Comparison of ENCODE assay signal across 8 mouse cellular contexts in genomic region chr13:112799721-112800241, GRCm38 (mm10). TPM values are rescaled to one million over a fixed set of nuclear protein-coding genes. Genes with fewer than 3 reads are reported as not detected.
A peak's percentile ranks its signal among the peaks of the same experiment; 100 is the strongest.
DNase-seq lines count a peak whose midpoint lies in the region; ATAC-seq and TF ChIP-seq lines count a peak whose summit lies in the region.
"Had no signal": no experiment of that assay in that cellular context is flagged by ENCODE, and none has a peak within 500 bp of the region (broad histone marks: within the 10 kb centered on the region; RNA-seq: fewer than 3 reads in every experiment).

No protein-coding gene starts in this region.

- 81% methylated on average over 8 of the region's 8 CpGs for WGBS in intestine, embryonic 16.5 days
- WGBS in intestine, postnatal 0 days = 80% methylated on average over 8 of the region's 8 CpGs
- WGBS in embryonic facial prominence, embryonic 14.5 days = 73% methylated on average over 8 of the region's 8 CpGs

- H3K36me3 ChIP-seq in intestine, embryonic 16.5 days (ENCODE audit: control insufficient read depth, insufficient read depth, low read length) = no peaks in the 10 kb centered on the region
- H3K36me3 ChIP-seq in intestine, postnatal 0 days (ENCODE audit: control insufficient read depth, insufficient read depth) = no peaks in the 10 kb centered on the region
- H3K36me3 ChIP-seq in ES-E14 (ENCODE audit: control insufficient read depth, insufficient read depth, low read length, poor library complexity, severe bottlenecking) (no peaks in the 10 kb centered on the region), myocyte (ENCODE audit: control insufficient read depth, insufficient read depth) (no peaks in the 10 kb centered on the region)
- no peaks in the 10 kb centered on the region for H3K36me3 ChIP-seq in embryonic facial prominence, embryonic 14.5 days (ENCODE audit: control insufficient read depth, insufficient read depth, low read length)
- H3K36me3 ChIP-seq: limb, embryonic 12.5 days had no signal

- H3K4me1 ChIP-seq in intestine, embryonic 16.5 days (ENCODE audit: control insufficient read depth, insufficient read depth, low read length) = peaks cover 17% of the 10 kb centered on the region
- H3K4me1 ChIP-seq in intestine, postnatal 0 days (replicated peaks; ENCODE audit: control insufficient read depth, insufficient read depth, low read length) = no peaks in the 10 kb centered on the region; the same call in 1 of the 2 replicates
- H3K4me1 ChIP-seq in ES-E14 (ENCODE audit: control insufficient read depth in 2 of 2, insufficient read depth in 2 of 2, low read length in 2 of 2, poor library complexity in 1 of 2) = peaks cover 1 to 4% of the 10 kb centered on the region in 2 experiments; a peak in 1 of 4 replicates
- no peaks in the 10 kb centered on the region for H3K4me1 ChIP-seq in embryonic facial prominence, embryonic 14.5 days (ENCODE audit: control insufficient read depth, insufficient read depth, low read length)

- DNase-seq in ES-E14 (ENCODE audit: low read depth, low spot score) = peak; percentile 9
- DNase-seq in embryonic facial prominence, embryonic 14.5 days (ENCODE audit: low spot score) = no peak
- no peak for DNase-seq in adrenal gland, adult 2 months
- no peak for DNase-seq in spleen, postnatal 14 days (ENCODE audit: low spot score in 2 of 2)

- H3K27me3 ChIP-seq in intestine, embryonic 16.5 days (replicated peaks; ENCODE audit: control insufficient read depth, insufficient read depth, low read length) = no peaks in the 10 kb centered on the region
- H3K27me3 ChIP-seq in intestine, postnatal 0 days (replicated peaks; ENCODE audit: control insufficient read depth, insufficient read depth, low read length) = no peaks in the 10 kb centered on the region
- no peaks in the 10 kb centered on the region for H3K27me3 ChIP-seq in embryonic facial prominence, embryonic 14.5 days (replicated peaks; ENCODE audit: control insufficient read depth, insufficient read depth, low read length)
- no peaks in the 10 kb centered on the region for H3K27me3 ChIP-seq in myocyte (ENCODE audit: control insufficient read depth, insufficient read depth, insufficient read length)
- H3K27me3 ChIP-seq: limb, embryonic 12.5 days had no signal

- H3ac ChIP-seq in myocyte (ENCODE audit: control insufficient read depth, insufficient read length) = no peak overlapping the region

- in situ Hi-C loops in ES-E14 (cut with MboI; ENCODE audit: low sequenced_read_pairs in 2 of 2, unreplicated experiment in 2 of 2) = no loop called here

- ATAC-seq in intestine, embryonic 16.5 days = no peak
- no peak for ATAC-seq in intestine, postnatal 0 days
- ATAC-seq in embryonic facial prominence, embryonic 14.5 days (ENCODE audit: low read depth) = no peak

- peaks cover 33% of the 10 kb centered on the region for H3K79me2 ChIP-seq in myocyte (ENCODE audit: control insufficient read depth, insufficient read depth)

- H3K27ac ChIP-seq in intestine, embryonic 16.5 days (ENCODE audit: low read length) = peak overlapping the region; percentile 67
- no peak overlapping the region for H3K27ac ChIP-seq in intestine, postnatal 0 days (ENCODE audit: low read depth, low read length)
- H3K27ac ChIP-seq in ES-E14 (ENCODE audit: insufficient read depth, low read depth, low read length, poor library complexity, severe bottlenecking) = peak overlapping the region; percentile 45; the same call in 1 of the 2 replicates
- H3K27ac ChIP-seq in embryonic facial prominence, embryonic 14.5 days (replicated peaks; ENCODE audit: low read depth, low read length) = 0 out of 2 replicates have a peak overlapping the region, but pooled peaks have one; percentile 25

- no peak for TF ChIP-seq POLR2A in myocyte (IDR thresholded peaks at IDR 0.05; ENCODE audit: insufficient read length, low read depth)

- H3K9me3 ChIP-seq in intestine, embryonic 16.5 days (ENCODE audit: control insufficient read depth, low read length) = no peaks in the 10 kb centered on the region
- H3K9me3 ChIP-seq in intestine, postnatal 0 days (ENCODE audit: control insufficient read depth) = no peaks in the 10 kb centered on the region
- H3K9me3 ChIP-seq in ES-E14 (ENCODE audit: control insufficient read depth, insufficient read depth, low read depth, low read length) = no peaks in the 10 kb centered on the region
- no peaks in the 10 kb centered on the region for H3K9me3 ChIP-seq in embryonic facial prominence, embryonic 14.5 days (ENCODE audit: control insufficient read depth, low read length)
- H3K9me3 ChIP-seq: limb, embryonic 12.5 days had no signal

- no peak overlapping the region for H3K4me2 ChIP-seq in intestine, embryonic 16.5 days (ENCODE audit: low read depth, low read length)
- no peak overlapping the region for H3K4me2 ChIP-seq in intestine, postnatal 0 days (replicated peaks; ENCODE audit: low read depth)
- H3K4me2 ChIP-seq in embryonic facial prominence, embryonic 14.5 days (ENCODE audit: low read depth, low read length) = peak overlapping the region; percentile 89; the same call in 1 of the 2 replicates
- H3K4me2 ChIP-seq in myocyte (ENCODE audit: low read depth) = peak overlapping the region; percentile 82

- no peak overlapping the region for H3K9ac ChIP-seq in intestine, embryonic 16.5 days (ENCODE audit: low read depth, low read length)
- no peak overlapping the region for H3K9ac ChIP-seq in intestine, postnatal 0 days (ENCODE audit: low read depth, low read length)
- H3K9ac ChIP-seq in ES-E14 (ENCODE audit: insufficient read depth, low read depth, low read length, poor library complexity, severe bottlenecking) = no peak overlapping the region; the same call in 1 of the 2 replicates
- no peak overlapping the region for H3K9ac ChIP-seq in embryonic facial prominence, embryonic 14.5 days (ENCODE audit: low read depth, low read length)

- TF ChIP-seq CTCF in intestine, postnatal 0 days (IDR thresholded peaks at IDR 0.05; ENCODE audit: low read depth) = no peak

- H3K4me3 ChIP-seq in intestine, embryonic 16.5 days (ENCODE audit: low read length) = no peak overlapping the region
- no peak overlapping the region for H3K4me3 ChIP-seq in intestine, postnatal 0 days (ENCODE audit: low read depth, low read length)
- peak overlapping the region; percentile 14 to 99; a peak in 2 of 4 replicates for H3K4me3 ChIP-seq in ES-E14 (ENCODE audit: insufficient read depth in 1 of 2, low read depth in 1 of 2, low read length in 2 of 2, poor library complexity in 1 of 2, severe bottlenecking in 1 of 2)
- no peak overlapping the region for H3K4me3 ChIP-seq in embryonic facial prominence, embryonic 14.5 days (ENCODE audit: low read depth, low read length)
- H3K4me3 ChIP-seq in myocyte = no peak overlapping the region

TF ChIP-seq in ES-E14, 5 proteins besides CTCF, POLR2A, EP300 and RAD21:
- TF ChIP-seq MAFK (IDR thresholded peaks at IDR 0.05; ENCODE audit: insufficient read depth, low read depth, low read length) (no peak), ZNF384 (IDR thresholded peaks at IDR 0.05; ENCODE audit: low read depth, low read length) (peak; percentile 83)

TF ChIP-seq in myocyte, 11 proteins besides CTCF, POLR2A, EP300 and RAD21:
- TF ChIP-seq MAX (IDR thresholded peaks at IDR 0.05; ENCODE audit: low read depth) (no peak), SRF (IDR thresholded peaks at IDR 0.05; ENCODE audit: control insufficient read depth, insufficient read length, low read depth) (no peak), TCF3 (IDR thresholded peaks at IDR 0.05; ENCODE audit: insufficient read length, low read depth) (no peak), TCF12 (IDR thresholded peaks at IDR 0.05; ENCODE audit: insufficient read depth, poor library complexity, severe bottlenecking) (no peak), POLR2AphosphoS2 (IDR thresholded peaks at IDR 0.05; ENCODE audit: insufficient read length, low read depth) (no peak), MYOD1 (IDR thresholded peaks at IDR 0.05; ENCODE audit: control insufficient read depth in 1 of 3, insufficient read length in 2 of 3, low read depth in 2 of 3) (no peak), USF1 (IDR thresholded peaks at IDR 0.05; ENCODE audit: low read depth) (no peak), REST (IDR thresholded peaks at IDR 0.05; ENCODE audit: insufficient read depth, insufficient read length) (no peak), E2F4 (IDR thresholded peaks at IDR 0.05; ENCODE audit: insufficient read depth) (no peak), CEBPB (IDR thresholded peaks at IDR 0.05; ENCODE audit: insufficient read depth, poor library complexity, severe bottlenecking) (no peak), MYOG (IDR thresholded peaks at IDR 0.05; ENCODE audit: control insufficient read depth in 1 of 3, insufficient read depth in 1 of 3, insufficient read length in 2 of 3, low read depth in 2 of 3) (no peak)

RNA-seq across cellular contexts. Expression of gene Plpp1, which starts 0.8 kb away (rescaled TPM):
- polyA plus RNA-seq in intestine, embryonic 16.5 days (2015; fragmentation: Nextera tagmentation; extraction: Ambion mirVana) = 94.5 and 97.3 TPM in 2 replicates
- 91.0 and 98.5 TPM in 2 replicates for polyA plus RNA-seq in intestine, postnatal 0 days (2015; fragmentation: Nextera tagmentation; extraction: Ambion mirVana)
- 33.0 and 38.2 TPM in 2 replicates for total RNA-seq in ES-E14 (2012; rRNA removed)
- 60.5 and 64.6 TPM in 2 replicates for polyA plus RNA-seq in embryonic facial prominence, embryonic 14.5 days (2014; fragmentation: Nextera tagmentation; extraction: Ambion mirVana)
- polyA plus RNA-seq in myocyte (2012; fragmentation: generic; extraction: Trizol) = 133 TPM
- total RNA-seq in adrenal gland, adult 2 months (2021) = 100 to 1,000 TPM; 214 to 281 TPM
- 213 and 226 TPM in 2 replicates for polyA plus RNA-seq in adrenal gland, adult 2 months (2012; rRNA removed)

Comparison
In these comparisons a context has a peak if more than half of its experiments do, and no peak if none do; other contexts are left out.
1. H3K4me2 ChIP-seq: peak in embryonic facial prominence, embryonic 14.5 days (single experiment) and myocyte (single experiment); none in intestine, embryonic 16.5 days (single experiment) and intestine, postnatal 0 days (single experiment).
2. H3K4me3 ChIP-seq: peak in ES-E14 (2 of 2); none in intestine, embryonic 16.5 days (single experiment), intestine, postnatal 0 days (single experiment), embryonic facial prominence, embryonic 14.5 days (single experiment) and myocyte (single experiment).